Mouse (Mus musculus) cerebellum, postnatal 14 days (tissue): Measurements from ENCODE around the gene Usp32.

ENCODE experiments used
- DNase-seq, 2 experiments: peaks; one replicate each; pipeline ENCODE4 v3.0.0; 2021; ENCODE audit warnings: mixed read lengths in 2 of 2

Gene Usp32

DNA sequence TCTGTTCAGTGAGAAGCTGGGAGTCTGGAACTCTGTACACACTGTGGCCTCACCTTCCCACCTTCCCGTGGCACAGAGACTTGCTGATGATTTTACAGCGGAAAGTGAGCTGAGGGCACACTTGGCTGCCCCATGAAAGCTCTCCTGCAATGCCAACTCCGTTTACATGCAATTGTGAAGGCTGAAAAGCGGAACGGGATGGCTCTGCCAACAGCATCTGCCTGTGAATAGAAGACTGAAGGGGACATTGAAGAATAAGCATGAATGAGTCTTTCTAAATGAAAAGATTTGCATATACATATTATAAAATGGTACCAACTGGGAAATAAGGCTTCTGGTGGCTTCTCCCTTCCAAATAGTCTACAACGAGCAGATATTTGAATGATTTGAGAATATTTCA lies 192.8 kb downstream of the Usp32 start:
- no peak for DNase-seq

GRCm38 (mm10) chr11:84945841-84946240 lies 194.1 kb downstream of the Usp32 start:
- no peak for DNase-seq

GRCm38 (mm10) chr11:84944639-84945435 lies 195.1 kb downstream of the Usp32 start:
- DNase-seq: no peak

- no peak for DNase-seq
These were observed 196.0 kb downstream of the Usp32 start for GRCm38 (mm10) chr11:84943948-84944347.

DNA sequence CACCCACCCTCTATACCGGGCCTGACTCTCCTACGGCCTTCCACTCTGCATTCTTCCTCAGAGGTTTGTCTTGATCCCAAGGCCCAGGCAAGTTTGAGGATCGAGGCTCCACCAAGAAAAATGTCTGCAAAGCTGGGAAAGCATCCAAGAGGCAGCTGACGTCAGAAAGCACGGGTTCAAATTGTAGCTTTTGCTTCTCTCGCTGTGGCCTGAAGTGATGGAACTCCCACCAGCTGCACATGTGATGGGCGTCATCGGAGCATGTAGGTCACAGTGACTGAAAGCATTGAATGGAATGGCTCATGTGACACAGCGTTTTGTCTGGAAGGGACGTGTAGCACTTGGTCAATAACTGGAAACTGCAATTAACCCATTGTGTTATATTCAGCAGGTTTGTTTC lies 199.8 kb downstream of the Usp32 start:
- no peak for DNase-seq

DNA sequence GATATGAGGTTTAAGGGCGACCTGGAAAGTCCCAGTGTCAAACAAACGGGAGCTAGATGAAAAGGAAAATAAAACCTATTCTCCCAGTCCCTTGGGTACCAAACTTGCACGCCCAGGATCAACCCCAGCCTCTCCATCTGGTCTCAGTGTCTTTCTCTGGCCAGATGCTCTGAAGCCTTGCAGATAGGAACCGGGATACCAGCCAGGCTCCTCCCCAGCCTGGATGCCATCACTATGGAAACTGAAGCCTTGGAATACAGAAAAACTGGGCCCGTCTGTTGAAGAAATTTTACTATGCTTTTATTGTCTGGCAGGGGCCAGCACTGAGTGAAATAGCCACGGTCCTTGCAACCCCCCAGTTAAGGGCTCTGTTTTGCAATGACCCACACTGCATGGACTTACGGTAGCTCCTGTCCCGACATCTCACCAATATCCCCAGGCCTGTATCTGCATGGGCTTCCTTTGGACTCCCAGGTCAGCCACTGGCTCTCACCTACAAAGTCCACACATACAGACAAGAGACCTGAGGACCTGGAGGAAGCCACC lies 200.4 kb downstream of the Usp32 start:
- DNase-seq: peak in 1 of 2 experiments; percentile 46
